Mouse (Mus musculus) cerebellum, postnatal 36 days (tissue): Measurements from ENCODE around the gene Pnmt.

Source experiments
- DNase-seq, 2 experiments: peaks; one replicate each; pipeline ENCODE4 v3.0.0; 2021 to 2022; ENCODE audit warnings: mixed read lengths in 2 of 2

Pnmt gene

GRCm38 (mm10) chr11:98418939-98419547 lies 32.8 kb downstream of the Pnmt start:
- DNase-seq = no peak

- no peak for DNase-seq
Measured at GRCm38 (mm10) chr11:98426592-98426991, 40.3 kb downstream of the Pnmt start.

- no peak for DNase-seq
Measured at GRCm38 (mm10) chr11:98428436-98428835, 42.2 kb downstream of the Pnmt start.

- DNase-seq = no peak
Measured at GRCm38 (mm10) chr11:98431743-98432502, 45.7 kb downstream of the Pnmt start.

- no peak for DNase-seq
Measured at GRCm38 (mm10) chr11:98435723-98436122, 49.5 kb downstream of the Pnmt start.

- no peak for DNase-seq
Measured at GRCm38 (mm10) chr11:98437441-98437840, 51.2 kb downstream of the Pnmt start.
